Mouse (Mus musculus) megakaryocyte, embryonic 14.5 days (primary cell): ENCODE results near the gene Large1.

Source experiments
- FLI1 ChIP-seq: IDR thresholded peaks from 2 replicates; pipeline ENCODE4 v1.6.1; 2012; ENCODE audit warnings: low read length, inconsistent platforms, mixed read lengths
- GATA1 ChIP-seq: IDR thresholded peaks from 3 replicates; pipeline ENCODE4 v1.6.1; 2012; ENCODE audit warnings: mixed read lengths, low read length, inconsistent platforms, borderline replicate concordance

DNA sequence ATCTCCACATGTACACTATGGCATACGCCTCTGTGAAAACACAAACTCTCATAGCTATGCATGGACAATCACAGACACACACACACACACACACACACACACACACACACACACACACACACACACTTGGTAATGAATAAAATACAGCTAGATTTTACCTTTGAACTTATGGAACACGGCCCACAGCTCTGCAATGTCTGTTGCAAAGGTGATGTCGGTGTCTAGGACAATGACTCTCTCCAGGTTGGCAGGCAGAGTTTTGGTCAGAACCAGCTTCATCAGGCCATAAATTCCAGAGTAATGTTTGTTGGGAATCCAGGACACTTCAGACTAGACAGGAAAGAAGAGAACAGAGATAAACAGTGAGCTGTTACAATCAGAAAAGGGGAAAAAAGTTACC is 305.2 kb downstream of the Large1 start:
- no peak for TF ChIP-seq GATA1
- no peak for TF ChIP-seq FLI1
